Mouse (Mus musculus) frontal cortex, adult (tissue): ENCODE data around the gene Lin7c.
"Not testable (repeated sequence)": the region's sequence is repeated elsewhere in the genome, so short reads cannot be mapped to it uniquely, and the experiment has no call there.

ENCODE experiments used
- ATAC-seq: cut with Nextera tagmentation; 2 replicates; pipeline ENCODE4 v1.9.2; 2017; ENCODE audit warnings: mild to moderate bottlenecking, moderate library complexity, mixed read lengths; ENCODE audit not compliant: low TSS enrichment

Gene Lin7c

DNA sequence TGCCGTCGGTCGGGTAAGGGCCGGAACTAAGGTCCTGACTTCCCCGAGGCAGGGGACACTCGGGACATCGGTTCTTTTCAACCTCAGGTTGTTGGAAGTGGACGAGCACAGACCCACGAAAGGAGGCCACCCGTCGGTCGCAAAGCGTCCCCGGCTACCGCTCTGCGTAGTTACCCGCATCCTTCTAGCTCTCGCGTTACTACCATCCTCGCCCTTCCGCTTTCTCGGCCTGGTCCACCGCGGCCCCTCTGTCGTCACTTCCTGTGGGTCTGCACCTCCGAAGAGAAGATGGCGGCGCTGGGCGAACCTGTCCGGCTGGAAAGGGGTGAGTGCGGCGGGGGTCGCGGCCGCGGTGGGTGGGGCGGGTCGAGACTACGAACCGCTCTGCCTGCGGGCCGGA, at the start of gene Lin7c:
TSS of gene Lin7c (plus strand) at position 257 of the 400 bp plus-strand sequence.
- ATAC-seq: peak; percentile 100

DNA sequence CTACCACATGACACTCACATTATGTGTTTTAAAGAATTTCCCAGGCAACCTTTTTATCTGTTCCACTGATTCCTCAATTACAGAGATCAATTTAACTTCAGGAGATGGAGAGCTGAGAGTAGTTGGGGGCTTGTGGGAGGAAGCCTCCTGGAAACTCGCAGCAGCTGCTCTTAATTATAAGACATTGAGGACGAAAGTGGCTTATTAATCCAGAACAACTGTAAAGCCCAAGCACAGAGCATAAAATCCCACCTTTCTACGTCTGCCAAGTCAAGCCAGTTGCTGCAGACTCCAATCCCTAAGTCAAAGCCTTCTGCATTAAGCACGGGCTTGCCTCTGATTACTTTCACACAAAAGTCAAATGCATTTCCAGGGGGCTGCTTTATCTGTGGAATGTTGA, 44.3 kb upstream of the Lin7c start:
- ATAC-seq: no peak

DNA sequence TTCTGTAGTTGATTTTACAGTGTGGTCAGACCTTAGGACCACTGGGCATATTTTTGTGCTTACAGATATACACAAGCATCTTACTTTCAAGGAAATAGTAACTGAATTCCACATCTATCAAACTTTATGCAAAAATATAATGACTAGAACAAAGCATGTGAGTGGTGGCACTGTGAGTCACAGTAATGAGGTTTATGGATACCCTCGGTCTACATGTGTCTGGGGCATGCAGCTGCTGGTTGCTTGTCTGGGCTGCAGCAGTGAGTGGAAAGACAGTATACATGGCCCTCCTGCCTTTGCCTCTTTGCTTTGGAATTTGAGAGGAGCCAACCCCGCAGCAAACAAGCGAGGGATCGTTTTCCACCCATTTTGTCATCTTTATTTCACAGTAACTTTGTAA, 42.3 kb upstream of the Lin7c start:
- ATAC-seq: no peak

GRCm38 (mm10) chr2:109848715-109849114, 41.9 kb upstream of the Lin7c start:
- ATAC-seq: no peak

GRCm38 (mm10) chr2:109855601-109856000, 35.1 kb upstream of the Lin7c start:
- ATAC-seq: no peak

DNA sequence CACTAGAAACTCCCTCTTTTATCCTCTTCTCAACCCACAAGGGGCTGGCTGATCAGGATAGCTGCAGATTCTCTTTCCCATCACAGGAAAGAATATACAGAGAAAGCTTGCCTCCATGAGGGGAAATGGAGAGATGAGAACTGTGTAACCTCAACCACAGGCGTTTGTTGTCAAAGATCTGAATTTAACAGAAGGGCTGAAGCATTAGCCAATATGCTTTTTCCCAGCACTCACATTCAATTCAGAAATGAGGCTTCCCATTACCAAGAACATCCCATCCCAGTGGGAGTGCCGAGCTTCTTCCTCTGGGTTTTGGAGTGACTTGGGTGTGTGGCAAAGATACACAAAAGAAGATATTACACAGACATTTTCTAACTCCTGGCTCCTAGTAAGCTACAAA, 31.0 kb upstream of the Lin7c start:
- no peak for ATAC-seq

DNA sequence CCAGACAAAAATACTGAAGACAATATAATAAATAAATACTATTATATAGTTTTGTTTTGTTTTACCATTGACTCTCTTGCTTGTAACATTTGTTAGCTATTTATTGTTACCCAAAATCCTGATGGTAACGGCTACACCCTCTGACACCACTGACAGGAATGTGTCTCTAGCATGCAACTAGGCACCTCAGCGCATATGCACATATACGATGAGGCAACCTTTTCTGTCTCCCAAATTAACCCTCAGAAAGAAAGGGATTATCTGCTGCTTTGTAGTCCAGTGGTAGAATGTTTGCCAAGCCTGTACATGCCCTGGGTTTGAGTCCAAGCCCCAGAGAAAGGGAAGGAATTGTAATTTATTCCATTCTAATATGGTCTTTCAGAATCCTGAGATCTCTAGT, 29.8 kb upstream of the Lin7c start:
- no peak for ATAC-seq

GRCm38 (mm10) chr2:109879429-109879828, 11.2 kb upstream of the Lin7c start:
- not testable (repeated sequence) for ATAC-seq

DNA sequence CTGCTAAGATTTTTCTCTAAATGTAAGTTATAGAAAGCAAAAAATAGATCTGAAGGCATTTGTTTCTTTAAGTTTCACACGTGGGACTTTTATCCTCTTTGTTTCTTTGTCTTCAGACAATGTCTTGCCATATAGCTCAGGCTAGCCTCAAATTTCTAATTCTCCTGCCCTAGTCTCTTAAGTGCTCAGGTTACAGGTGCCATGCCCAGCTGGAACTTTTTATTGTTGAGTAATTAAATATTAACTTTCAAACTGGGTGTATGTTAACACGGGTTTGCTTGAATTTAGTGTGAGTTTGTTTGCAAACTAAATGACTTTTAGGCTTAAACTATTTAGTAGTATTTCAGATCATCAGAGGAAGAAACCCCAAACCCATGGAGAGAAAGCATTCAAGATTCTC, 9.5 kb upstream of the Lin7c start:
- no peak for ATAC-seq

- ATAC-seq: no peak
Measured at GRCm38 (mm10) chr2:109881625-109882024, 9.0 kb upstream of the Lin7c start.

DNA sequence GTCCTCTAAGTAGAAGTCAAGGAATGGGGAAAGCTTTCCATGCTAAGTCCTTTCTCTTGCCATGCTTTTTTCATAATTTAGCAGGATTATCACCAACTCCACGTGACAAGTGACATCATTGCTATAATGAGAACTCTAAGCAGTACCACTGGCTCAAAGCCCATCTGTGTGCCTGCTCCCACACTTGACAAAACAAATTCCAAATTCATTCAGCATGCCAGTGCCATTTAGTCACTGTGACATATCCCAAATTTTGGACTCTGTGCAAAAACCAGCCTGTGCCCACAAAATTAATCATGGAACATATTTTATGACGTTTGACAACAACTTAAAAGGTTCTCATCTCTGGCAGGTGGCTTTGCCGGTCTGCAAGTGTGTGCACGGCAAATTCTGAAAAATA, 6.5 kb upstream of the Lin7c start:
- peak; percentile 88 for ATAC-seq

GRCm38 (mm10) chr2:109884507-109884906, 6.1 kb upstream of the Lin7c start:
- ATAC-seq: peak; percentile 81

- no peak for ATAC-seq
Measured at GRCm38 (mm10) chr2:109890068-109890467, 585 bp upstream of the Lin7c start.

DNA sequence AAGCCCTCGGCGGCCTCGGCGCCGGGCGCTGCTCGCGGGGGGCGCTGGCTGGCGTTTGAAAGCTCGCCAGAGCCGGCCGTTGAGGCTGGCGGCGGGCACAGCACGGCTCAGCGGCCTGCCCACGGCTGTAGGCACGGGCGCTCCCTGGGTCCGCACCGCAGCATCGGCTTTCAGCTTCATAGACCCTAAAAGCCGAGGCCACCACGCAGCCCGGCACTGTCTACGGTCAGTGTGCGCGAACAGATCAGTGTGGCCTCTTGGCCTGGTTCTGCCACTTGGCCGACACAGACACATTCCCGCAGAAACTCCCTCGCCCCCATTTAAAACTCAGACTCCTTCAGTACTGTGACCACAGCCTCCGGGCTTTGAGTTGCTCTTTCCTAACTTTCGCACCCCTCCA, 378 bp downstream of the Lin7c start:
- peak; percentile 77 for ATAC-seq

DNA sequence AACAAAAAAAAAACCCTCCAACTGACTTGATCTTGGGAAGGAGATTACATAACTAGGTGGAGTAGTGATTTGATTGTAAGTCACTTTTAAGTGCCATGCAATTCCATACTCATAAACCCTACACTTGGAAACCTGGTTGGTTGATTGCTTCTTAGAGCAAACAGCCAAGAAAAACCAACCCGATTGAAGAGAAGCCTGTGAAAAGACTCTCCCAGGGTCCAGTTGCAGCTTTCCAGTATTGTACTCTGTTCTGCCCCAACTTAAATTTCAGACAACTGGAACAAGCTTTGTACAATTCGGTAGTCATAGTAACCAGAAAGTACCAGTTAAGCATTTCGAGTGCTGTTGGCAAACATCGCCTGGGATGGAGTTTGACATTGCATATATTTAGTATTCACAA, 818 bp downstream of the Lin7c start:
- ATAC-seq: peak; percentile 8; the same call in 1 of the 2 replicates

DNA sequence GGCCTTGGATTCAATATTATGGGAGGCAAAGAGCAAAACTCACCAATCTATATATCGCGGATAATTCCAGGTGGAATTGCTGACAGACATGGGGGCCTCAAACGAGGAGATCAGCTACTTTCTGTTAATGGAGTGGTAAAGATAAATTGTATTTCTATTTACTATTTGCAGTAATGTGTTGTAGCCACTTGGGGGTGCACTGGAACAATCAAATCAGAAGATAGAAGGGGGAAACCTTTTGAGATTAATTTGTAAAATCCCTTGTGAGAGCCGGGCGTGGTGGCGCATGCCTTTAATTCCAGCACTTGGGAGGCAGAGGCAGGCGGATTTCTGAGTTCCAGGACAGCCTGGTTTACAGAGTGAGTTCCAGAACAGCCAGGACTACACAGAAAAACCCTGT, 5.7 kb downstream of the Lin7c start:
- no peak for ATAC-seq

GRCm38 (mm10) chr2:109902869-109903268, 12.2 kb downstream of the Lin7c start:
- ATAC-seq: no peak

DNA sequence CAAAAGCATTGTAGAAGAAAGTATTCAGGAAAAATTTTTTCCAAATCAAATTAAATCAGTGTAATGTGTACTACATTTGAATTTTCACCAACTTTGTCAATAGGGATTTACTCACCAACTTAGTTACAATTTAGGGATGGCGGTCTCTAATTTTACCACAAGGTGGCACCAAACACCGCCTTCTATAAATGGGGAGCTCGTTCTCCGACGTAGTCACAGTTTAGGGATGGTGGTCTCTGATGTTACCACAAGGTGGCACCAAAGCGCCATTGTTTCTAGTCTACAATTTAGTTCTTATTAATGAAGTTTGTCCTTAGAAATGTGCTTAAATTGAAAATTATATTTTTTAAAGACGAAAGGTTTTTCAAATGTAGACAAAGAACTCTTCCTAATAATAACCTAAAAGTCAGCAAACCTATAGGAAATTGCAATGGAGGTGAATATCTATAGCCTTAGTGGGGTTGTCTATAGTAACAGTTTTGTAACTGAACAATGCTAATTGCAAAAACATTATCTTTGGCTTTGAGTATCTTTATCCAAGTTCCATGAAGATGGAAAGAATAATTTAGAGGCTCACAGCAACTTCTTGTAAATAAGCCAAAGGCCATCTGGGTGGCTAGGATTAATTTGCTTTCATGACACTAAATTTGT, 13.6 kb downstream of the Lin7c start:
- ATAC-seq: peak; percentile 91

DNA sequence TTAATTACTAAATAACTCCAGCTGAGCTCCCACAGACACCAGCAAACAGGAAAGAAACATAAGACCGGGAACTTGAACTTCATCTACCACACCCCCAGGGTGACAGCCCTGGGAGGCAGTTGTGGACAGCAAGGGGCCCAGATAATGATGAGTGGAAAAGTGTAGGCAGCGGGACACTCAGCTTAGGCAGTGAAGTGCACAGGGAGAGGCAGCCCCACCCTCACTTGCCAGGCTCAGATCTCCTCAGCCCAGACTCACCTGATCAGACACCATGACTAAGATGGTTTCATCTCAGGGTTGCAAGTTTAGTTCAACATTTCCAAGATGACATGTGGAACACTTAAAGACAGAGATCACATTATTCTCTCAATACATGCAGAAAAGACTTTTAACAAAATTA, 18.5 kb downstream of the Lin7c start:
- no peak for ATAC-seq

DNA sequence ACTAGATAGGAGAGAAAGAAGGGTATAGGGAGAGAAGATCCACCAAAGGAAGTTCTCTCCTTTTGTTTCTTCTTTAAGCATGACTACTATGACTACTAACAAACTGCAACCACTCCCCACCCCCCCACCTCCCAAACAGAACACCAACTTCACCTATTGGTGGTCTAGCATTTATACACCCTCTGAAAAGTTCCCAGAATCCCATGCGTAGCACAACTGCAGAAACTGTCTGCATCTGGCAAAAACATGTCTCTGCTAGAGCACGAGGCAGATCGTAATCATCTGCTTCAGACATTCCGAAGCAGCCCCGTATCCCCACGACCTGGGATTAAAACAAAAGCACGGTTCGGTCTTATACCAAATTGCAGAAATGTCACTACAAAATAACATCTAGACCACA, 21.6 kb downstream of the Lin7c start:
- peak; percentile 10; the same call in 1 of the 2 replicates for ATAC-seq

DNA sequence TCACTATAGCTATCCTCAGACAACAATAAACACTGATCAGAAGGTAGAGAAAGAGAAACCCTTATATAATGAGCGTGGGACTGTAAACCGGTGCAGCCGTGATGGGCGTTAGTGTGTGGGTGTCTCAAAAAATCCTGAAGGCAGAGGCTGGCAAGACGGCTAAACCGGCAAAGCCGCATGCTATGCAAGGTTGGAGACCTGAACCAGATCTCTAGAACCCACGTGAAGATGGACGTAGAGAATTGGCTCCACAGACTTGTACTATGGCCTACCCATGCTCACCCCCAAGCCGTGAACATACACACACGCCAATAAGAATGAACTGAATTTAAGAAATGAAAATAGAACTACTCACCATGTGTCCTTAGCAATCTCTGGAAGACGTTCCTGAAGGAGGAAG, 22.1 kb downstream of the Lin7c start:
- peak; percentile 39 for ATAC-seq

DNA sequence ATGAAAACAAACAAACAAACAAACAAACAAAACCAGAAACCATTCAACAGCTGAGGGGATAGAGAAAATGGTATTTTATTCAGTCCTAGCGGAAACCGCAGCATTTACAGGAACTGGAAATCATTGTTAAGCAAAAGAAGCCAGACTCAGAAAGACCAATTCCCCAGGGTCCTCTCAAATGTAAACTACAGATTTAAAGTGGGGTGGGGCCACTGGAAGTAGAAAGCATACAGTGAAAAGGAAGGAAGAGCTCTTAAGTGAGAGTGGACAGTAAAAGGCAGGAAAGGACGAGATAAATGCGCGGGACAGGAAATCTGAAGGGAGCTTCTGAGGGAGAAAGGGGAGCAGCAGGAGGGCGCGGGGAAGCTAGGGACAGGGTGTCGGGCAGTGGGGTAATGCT, 22.6 kb downstream of the Lin7c start:
- ATAC-seq: no peak

- no peak for ATAC-seq
Measured at GRCm38 (mm10) chr2:109914601-109915000, 23.9 kb downstream of the Lin7c start.

DNA sequence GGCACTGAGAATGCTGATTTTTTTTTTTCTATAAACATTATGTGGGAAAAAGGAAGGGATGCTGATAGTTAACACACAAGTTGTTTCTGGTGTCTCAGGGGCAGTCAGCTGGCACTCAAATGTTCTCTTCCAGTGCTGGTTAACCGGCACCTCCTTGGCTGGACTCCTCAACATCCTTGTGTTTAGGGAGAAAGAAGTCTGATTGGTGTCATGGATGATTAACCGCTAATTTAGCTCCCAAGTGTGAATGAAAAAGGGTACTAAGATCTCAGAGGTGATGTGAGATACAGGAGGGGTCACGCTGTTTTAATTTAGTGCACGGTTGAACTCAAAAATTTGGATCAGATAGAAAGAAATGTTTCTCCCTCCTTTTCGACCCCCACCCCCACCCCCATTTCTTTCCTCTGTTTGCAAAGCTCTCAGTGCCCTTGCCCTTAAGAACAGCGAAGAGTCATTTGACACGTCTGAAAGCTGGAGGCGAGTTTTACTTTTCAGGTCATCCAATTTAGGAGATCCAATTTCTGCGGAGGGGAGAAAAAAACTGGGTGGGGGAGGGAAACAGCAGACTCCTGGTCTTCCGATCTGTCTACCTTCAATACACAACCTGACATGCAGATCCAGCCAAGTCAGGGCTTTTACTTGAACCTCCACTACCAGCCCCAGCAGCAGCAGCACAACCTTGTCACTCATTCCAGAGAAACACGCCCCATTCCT, 26.3 kb downstream of the Lin7c start:
- no peak for ATAC-seq
